Mouse (Mus musculus): ENCODE measurements around the gene Col5a3.

The Col5a3 gene

DNA sequence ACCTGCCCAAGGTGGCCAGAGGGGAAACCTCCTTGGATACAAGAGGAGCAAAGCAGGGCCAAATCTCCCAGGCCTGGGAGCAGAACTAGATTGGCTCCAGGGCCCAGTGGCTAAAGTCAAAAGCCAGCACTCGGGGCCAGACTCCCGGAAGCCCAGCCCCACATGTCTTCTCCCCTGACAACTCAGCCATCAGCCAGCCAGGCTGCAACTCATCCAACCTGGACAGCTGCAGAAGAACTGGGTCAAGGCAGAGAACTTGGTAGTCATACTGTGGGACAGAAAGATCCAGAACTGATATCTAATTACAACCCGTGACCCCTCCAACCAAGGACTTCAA, 9.7 kb downstream of the Col5a3 start:
- peak in 1 of 2 experiments; percentile 9 for DNase-seq

DNA sequence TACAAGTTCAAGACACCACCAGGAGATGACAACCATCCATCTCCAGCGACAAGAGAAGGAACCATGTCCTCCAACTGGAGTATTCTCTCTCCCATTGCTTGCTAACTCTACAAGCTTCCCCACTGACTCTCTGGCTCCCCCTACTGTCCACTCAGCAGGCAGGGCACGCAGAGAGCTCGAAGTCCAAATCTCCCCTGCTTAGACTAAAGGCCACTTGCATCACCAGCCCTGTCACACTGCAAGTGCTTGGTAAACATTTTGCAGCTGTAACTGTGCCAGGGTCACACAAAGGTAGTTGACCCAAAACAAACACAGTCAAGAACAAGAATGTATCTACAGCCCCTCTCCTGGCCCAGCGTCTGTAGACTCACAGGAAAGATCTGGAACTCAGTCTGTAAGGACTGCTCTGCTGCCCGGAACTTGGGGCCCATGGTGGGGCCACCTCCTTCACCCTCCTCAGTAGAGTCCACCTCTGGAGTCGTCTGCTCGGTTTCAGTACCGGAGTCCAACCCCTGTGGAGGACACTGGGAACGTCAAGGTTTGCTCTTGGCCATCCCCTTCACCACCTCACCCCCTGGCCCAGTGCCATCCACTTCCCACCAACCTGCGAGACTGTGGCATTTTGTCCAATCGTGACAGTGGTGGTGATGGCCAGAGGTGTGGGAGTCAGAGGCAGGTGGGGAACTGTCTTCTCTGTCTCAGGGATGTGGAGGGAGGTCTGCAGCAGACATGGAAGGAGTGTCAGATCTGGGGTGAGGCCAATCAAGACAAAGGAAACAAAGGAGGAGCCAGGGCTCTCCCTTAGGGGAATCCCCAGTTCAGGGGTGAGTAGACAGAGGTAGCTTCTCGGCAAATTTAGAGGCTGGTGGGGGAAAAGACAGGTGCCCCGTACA, 10.4 kb downstream of the Col5a3 start:
- peak; percentile 85 to 90 for DNase-seq

DNA sequence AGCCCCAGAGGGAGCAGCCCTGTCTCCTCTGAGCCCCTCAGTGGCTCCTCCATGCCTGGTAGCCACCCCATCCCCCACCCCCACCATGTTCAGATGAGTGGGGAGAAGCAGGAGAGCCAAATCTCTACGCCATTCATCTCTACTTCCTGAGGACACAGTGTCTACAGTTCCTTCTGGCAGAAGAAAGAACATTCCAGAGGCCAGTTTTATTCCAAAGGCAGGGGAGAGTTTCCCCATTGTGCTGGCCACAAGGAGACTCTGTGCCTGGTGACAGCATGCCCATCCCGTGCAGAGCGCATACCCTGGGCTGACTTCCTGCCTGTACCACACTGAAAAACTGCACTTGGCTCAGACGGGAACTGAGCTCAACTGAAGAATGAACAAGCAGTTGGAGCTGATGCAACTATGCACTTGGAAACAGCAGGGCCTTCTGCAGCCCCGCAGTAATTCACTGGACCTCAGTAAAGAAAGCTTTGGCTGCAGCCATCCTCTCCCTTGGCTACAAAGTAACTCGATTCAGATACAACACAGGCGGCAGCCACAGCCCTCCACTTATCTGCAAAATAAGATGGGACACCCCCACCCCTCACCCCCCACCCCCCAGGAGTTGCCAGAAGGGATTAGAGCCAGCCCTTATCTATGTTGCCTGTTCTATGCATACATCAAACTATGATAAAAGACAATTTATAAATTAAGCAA, 20.6 kb downstream of the Col5a3 start:
- peak; percentile 49 to 56 for DNase-seq

- no peak for DNase-seq
Observed at GRCm38 (mm10) chr9:20790345-20790744, 24.5 kb downstream of the Col5a3 start.

DNA sequence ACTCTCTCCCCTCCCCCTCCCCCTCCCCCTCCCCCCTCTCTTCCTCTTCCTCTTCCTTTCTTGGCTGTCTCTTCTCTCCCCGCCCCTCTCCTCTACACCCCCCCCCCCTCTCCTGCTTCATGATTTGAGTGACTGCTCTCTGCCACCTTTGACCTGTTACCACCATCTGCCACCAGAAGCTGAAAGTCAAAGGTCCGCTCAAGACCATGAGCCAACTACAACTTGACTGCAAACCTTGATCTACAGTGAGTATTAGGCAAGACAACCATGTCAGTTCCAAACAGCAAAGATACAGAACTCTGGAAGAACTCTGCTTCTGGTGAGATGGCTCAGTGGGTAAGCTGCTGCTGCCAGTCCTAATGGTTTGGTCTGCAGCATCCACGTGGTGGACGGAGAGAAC, 25.2 kb downstream of the Col5a3 start:
- no peak for DNase-seq

DNA sequence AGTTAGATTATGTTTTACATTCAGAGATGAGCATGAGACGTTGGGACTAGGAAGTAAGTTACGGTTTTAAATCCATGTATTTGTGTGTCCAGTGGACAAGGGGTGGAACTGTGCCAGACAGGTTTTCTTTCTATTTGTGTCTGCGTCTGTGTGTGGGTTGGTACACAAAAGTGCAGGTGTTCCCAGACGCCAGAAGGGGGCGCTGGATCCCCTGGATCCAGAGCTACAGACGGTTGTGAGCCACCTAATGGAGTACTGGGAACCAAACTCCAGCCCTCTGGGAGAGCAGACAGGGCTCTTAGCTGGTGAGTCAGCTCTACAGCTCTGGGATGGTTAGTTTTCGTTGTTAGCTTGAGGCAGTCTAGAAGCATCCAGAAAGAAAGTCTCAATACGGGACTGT, 26.9 kb downstream of the Col5a3 start:
- DNase-seq, result no peak

DNA sequence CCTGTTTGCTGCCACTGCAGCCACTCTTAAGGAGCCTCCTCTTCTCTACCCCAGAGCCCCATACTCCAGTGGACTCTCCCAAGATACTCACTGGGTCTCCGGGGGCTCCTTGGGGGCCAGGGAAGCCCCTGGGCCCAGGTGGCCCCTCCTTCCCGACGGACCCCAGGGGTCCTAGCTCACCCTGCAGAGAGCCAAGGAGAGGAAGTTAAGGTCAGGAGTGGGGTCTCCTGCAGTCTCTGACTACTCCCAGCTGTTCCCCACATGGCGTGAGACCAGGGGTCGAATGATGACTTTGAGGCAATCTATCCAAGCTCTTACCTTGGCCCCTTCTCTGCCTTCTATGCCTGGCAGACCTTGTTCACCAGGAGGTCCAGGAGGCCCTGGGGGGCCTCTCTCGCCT, 29.8 kb downstream of the Col5a3 start:
- DNase-seq, result no peak

DNA sequence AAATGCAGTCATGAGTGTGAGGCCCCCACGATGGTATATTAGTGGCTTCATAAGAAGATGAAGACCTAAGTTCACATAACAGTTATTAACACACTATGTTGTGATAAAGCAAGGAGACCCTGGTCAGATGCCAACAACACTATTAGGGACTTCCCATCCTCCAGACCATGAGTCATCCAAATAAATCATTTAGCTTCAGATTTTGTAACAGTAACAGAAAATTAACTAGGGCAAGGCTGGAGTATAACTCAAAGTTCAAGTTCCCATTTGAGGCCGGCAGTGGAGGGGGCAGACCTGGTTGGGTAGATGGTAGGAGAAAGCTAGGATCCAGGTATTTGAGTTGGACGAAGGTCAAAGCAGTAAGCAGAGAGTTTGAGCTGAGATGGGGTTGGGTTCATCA, 33.6 kb downstream of the Col5a3 start:
- no peak for DNase-seq

DNA sequence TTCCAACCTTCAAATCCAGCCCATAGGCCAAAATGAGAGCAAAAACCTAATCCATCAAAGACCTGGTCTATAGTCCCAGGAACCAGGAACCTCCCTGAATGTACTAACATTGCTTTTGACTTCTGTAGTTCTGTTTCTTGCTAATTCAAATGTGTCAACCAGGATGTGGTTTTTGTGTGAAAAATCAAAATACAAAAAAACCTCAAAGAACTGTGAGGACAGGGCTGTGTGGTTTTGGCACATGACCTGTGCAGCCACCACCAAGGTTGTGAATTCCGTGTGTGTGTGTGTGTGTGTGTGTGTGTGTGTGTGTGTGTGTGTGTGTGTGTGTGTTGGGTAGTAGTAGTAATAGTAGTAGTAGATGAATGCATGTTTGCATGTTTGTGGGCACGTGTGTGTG, 49.6 kb downstream of the Col5a3 start:
- no peak for DNase-seq

DNA sequence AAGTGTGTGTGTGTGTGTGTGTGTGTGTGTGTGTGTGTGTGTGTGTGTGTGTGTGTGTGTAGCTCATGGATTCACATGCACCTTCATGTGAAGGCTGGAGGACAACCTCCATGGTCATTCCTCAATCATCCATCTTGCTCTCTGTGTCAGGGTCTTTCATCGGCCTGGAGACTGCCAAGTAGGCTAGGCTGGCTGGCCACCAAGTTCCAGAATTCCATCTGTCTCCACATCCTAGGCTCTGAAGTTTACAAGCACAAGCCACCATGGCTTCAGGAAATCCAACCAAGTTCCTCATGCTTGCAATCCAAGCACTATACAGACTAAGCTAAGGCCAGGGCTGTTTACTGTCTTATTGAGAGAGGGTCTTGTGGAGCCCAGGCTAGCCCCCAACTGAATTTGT, 51.8 kb downstream of the Col5a3 start:
- DNase-seq, result no peak

DNA sequence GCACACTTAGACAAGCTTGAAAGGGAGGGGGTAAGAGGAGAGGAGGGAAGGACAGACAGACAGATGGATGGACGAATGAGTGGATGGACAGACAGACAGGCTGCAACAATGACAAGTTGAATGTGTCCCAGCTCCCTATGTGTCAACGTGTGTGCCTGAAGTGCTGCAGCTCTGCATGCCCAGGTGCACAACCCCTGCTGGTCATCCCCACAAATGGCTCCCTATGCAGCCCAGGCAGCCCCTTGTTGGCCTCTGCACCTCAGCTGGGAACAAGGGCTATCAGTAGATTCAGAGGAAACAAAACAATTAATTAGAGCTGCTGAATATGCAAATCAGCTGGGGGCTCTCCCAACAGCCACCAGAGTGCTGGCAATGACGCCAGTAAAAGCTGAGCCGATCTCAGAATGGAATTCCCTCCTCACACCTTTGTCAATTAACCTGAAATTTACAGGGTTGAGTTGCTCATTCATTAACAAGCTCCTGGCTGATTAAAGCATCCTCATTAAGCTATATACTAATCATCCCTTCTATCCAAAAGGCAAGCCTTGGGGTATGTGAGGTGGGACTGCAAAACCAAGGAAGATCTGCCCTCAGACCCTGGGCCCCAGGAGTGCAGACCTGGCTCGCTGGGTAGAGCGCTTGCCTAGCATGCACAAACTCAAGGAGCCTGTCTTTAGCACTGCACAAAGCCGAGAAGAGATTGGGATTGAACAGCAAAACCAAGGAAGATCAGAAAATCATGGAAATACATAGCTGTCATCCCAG, 52.5 kb downstream of the Col5a3 start:
- no peak for DNase-seq

- DNase-seq, result no peak
Observed at GRCm38 (mm10) chr9:20761388-20761787, 53.5 kb downstream of the Col5a3 start.

- DNase-seq, result peak; percentile 66 to 74
Observed at GRCm38 (mm10) chr9:20760813-20761212, 54.1 kb downstream of the Col5a3 start.

- peak in 1 of 2 experiments; percentile 26 for DNase-seq
Observed at GRCm38 (mm10) chr9:20758896-20759295, 56.0 kb downstream of the Col5a3 start.

DNA sequence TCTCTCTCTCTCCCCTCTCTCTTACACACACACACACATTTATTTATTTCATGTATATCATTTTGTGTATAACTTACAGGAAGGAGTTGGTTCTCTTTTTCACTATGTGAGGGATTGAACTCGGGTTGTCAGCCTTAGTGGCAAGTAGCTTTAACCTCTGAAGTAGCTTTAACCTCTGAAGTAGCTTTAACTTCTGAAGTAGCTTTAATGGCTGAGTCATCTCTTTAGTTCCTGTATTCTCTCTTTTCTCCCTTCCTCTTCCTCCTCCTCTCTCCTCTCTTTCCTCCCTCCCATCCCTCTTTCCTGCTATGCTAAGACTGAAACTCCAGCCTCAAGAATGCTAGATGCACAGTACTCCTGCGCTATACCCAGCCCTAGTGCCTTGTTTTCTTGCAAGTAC, 56.6 kb downstream of the Col5a3 start:
- no peak for DNase-seq

DNA sequence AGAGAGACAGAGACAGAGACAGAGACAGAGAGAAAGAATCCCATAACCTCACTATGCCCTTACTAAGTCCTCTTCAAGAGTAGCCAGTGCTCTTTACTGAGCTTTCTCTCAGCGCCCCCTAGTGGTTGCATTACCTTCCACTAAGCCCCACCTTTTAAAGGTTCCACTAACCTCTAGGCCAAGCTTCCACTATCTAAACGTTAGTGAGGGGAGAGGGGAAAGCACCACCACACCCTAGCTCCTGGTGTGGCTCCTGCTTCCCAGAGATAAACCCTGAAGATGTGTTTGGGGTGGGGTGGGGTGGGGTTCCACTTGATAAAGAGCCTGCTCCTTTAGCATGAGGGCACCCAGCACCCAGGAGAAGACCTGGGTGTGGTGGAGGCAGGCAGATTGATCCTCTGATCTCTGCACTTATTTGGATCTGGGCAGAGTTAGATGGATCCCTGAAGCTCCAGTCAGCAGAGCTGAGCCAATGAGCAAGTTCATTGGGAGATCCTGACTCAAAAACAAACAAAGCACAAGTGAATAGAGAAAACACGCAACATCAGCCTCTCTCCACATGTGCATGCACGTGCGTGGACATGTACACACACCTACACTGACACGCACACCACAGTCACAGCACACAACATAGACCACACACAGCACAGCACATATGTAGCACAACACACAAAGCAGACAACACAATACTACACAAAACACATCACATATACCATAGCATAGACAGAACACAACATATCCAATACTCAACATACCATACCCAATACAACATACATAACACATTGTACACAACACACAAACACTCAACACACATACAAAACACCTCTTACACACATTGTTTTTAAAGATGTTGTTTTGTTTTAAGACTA, 57.5 kb downstream of the Col5a3 start:
- DNase-seq, result peak; percentile 63 to 73

DNA sequence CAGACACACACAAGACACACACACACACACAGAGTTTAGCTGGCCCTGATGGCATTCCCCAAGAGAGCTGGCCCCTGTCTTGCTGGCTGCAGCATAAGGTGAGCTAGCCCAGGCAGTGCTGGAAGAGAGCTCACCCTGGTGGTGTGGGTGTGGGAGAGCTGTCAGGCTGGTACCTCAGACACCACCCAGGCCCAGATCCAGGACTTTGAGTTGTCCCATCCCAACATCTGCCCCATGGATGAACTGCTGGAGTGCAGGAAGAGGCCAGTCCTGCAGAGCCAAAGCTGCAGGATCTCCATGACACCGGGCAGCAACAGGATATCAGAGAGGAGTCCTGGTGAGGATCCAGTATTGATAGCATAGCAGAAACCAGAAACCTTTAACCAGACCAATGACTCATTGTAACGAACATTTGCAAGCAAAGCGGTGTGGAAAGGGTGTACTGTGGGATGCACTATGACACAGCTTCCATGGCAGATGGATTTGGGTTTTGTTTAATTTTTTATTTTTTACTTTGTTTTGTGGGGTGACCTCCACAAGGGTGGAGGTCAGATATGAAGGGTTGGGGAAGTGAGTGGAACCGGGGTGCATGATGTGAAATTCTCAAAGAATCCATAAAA, 58.7 kb downstream of the Col5a3 start:
- no peak for DNase-seq

- no peak for DNase-seq
Observed at GRCm38 (mm10) chr9:20754335-20754734, 60.5 kb downstream of the Col5a3 start.

DNA sequence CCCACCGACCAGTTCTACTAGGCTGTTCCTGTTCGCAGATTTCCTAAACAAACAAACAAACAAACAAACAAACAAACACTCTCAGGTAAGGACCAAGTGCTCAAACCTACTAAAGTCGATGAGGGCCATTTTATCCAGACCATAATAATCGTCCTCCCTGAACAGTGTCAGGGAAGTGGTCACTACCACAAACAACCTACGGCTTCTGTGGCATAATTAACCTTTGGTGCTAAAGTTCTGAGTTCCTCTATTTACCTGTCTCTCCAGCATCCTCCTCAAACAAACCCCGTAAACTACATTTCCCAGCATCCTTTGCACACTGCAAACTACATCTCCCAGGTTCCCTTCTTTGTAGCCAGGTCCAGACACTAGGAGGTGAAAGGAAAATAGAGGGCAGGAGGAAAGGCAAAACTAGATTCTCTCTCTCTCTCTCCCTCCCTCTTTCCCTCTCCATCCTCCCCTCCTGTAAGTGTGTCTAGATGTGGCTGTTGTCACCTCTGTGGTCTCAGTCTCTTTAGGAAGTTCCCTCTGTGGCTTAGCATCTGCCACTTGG, 63.3 kb downstream of the Col5a3 start:
- no peak for DNase-seq

DNA sequence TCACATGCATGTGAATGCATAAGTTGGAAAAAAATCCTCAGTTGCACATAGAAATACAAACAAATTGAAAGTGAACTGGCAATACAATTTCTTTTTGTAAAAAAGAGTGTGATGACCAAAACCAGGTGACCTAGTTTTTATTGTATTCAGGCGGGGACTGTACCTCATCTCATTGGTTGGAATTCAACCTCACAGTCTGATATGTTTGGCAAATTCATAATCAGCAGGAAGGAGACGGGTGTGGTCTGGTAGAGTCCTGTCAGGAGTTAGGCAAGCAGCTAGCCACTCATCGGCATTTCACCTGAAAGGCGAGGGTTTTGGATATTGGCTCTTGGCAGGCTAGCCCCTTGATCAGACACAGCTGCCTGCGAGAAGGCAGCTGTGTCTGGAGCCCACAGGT, 65.7 kb downstream of the Col5a3 start:
- DNase-seq, result no peak

- DNase-seq, result no peak
Observed at GRCm38 (mm10) chr9:20748540-20748939, 66.3 kb downstream of the Col5a3 start.

- no peak for DNase-seq
Observed at GRCm38 (mm10) chr9:20747682-20748081, 67.2 kb downstream of the Col5a3 start.
